Mouse (Mus musculus) forebrain, embryonic 16.5 days (tissue): Measurements from ENCODE around the gene Uspl1. TPM values are rescaled to one million over a fixed set of nuclear protein-coding genes. Genes with fewer than 3 reads are reported as not detected.

ENCODE experiments used
- ATAC-seq: fragments of 200-750 bp; cut with Nextera tagmentation; 2 replicates; pipeline ENCODE4 v1.8.0; 2017; ENCODE audit warnings: mild to moderate bottlenecking, moderate library complexity
- H3K27ac ChIP-seq: fragments of 300-500 bp; sonication (generic); 2 replicates; pipeline ENCODE4 v1.5.1; 2014; ENCODE audit warnings: low read length, control low read depth
- H3K27me3 ChIP-seq: fragments of 300-500 bp; sonication (generic); replicated peaks from 2 replicates; pipeline ENCODE4 v1.6.1; 2014; ENCODE audit warnings: low read length; ENCODE audit not compliant: control insufficient read depth, insufficient read depth
- H3K36me3 ChIP-seq: fragments of 300-500 bp; sonication (generic); 2 replicates; pipeline ENCODE4 v1.6.1; 2014; ENCODE audit not compliant: control insufficient read depth, insufficient read depth
- H3K4me1 ChIP-seq: fragments of 300-500 bp; sonication (generic); replicated peaks from 2 replicates; pipeline ENCODE4 v1.6.1; 2014; ENCODE audit warnings: low read length; ENCODE audit not compliant: control insufficient read depth, insufficient read depth
- H3K4me2 ChIP-seq: fragments of 300-500 bp; sonication (generic); 2 replicates; pipeline ENCODE4 v1.6.1; 2014; ENCODE audit warnings: mild to moderate bottlenecking, low read length, control low read depth
- H3K4me3 ChIP-seq: fragments of 300-500 bp; sonication (generic); replicated peaks from 2 replicates; pipeline ENCODE4 v1.5.1; 2014; ENCODE audit warnings: mild to moderate bottlenecking, low read length, control low read depth
- H3K9ac ChIP-seq: fragments of 300-500 bp; sonication (generic); replicated peaks from 2 replicates; pipeline ENCODE4 v1.6.1; 2014; ENCODE audit warnings: low read depth, low read length, control low read depth
- H3K9me3 ChIP-seq: fragments of 300-500 bp; sonication (generic); 2 replicates; pipeline ENCODE4 v1.6.1; 2016; ENCODE audit warnings: low read length; ENCODE audit not compliant: control insufficient read depth
- WGBS: fragments of 180-500 bp; shearing (Covaris S2); extraction: QIAGEN DNeasy Blood & Tissue Kit; methylation state at CpG from one replicate; pipeline ENCODE4 v1.1.7; 2014; 5-methylcytosine and 5-hydroxymethylcytosine counted together
- polyA plus RNA-seq: library from polyadenylated mRNA; unstranded; fragments of >200 nt; fragmentation: Nextera tagmentation; extraction: Ambion mirVana; gene quantifications from 2 replicates; pipeline ENCODE4 v1.2.1, GENCODE M21; 2015

Uspl1 gene
- polyA plus RNA-seq, 1 experiment from 2014 or later = 56.0 TPM

GRCm38 (mm10) chr5:149215540-149215939, 31.4 kb downstream of the Uspl1 start:
- Histone ChIP-seq H3K4me1 (no peaks in the 10 kb centered on the region), H3K4me2 (no peak overlapping the region), H3K9ac (no peak overlapping the region), H3K27me3 (no peaks in the 10 kb centered on the region), H3K27ac (no peak overlapping the region), H3K9me3 (no peaks in the 10 kb centered on the region), H3K36me3 (peaks cover 25% of the 10 kb centered on the region), H3K4me3 (no peak overlapping the region)
- no peak for ATAC-seq
- WGBS = 97% methylated on average over 7 of the region's 7 CpGs

GRCm38 (mm10) chr5:149217524-149218357, 33.6 kb downstream of the Uspl1 start:
- H3K4me2 ChIP-seq = no peak overlapping the region
- peaks cover 16% of the 10 kb centered on the region for H3K36me3 ChIP-seq
- H3K9ac ChIP-seq = no peak overlapping the region
- H3K27me3 ChIP-seq = no peaks in the 10 kb centered on the region
- no peaks in the 10 kb centered on the region for H3K9me3 ChIP-seq
- no peak for ATAC-seq
- H3K4me1 ChIP-seq = no peaks in the 10 kb centered on the region
- no peak overlapping the region for H3K4me3 ChIP-seq
- H3K27ac ChIP-seq = no peak overlapping the region
- 88% methylated on average over 6 of the region's 6 CpGs for WGBS

DNA sequence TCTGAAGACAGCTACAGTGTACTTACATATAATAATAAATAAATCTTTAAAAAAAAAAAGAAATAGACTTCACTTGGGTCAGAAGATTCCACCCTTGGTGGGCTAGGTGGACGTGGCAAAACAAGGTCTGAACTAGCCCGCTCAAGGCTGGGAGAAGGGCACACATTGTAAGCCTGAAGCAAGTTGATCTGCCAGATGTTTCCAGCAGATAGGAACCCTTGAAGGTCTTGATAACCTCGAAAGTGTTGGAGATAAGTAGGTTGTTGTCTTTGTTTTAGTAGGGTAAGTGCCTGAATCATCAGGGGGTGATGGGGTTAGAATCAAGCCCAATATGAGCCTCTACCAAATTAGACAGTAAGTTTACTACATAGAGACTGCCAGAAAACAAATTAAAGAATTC, 35.3 kb downstream of the Uspl1 start:
- H3K4me1 ChIP-seq = peaks cover 5% of the 10 kb centered on the region
- no peaks in the 10 kb centered on the region for H3K9me3 ChIP-seq
- H3K9ac ChIP-seq = no peak overlapping the region
- H3K4me3 ChIP-seq = no peak overlapping the region
- peaks cover 9% of the 10 kb centered on the region for H3K36me3 ChIP-seq
- no peaks in the 10 kb centered on the region for H3K27me3 ChIP-seq
- no peak overlapping the region for H3K27ac ChIP-seq
- no peak overlapping the region for H3K4me2 ChIP-seq
- no peak for ATAC-seq
- WGBS = 83% methylated on average over 3 of the region's 3 CpGs

- Histone ChIP-seq H3K4me2 (no peak overlapping the region), H3K4me3 (no peak overlapping the region), H3K27ac (no peak overlapping the region), H3K9me3 (no peaks in the 10 kb centered on the region), H3K4me1 (peaks cover 8% of the 10 kb centered on the region), H3K9ac (no peak overlapping the region), H3K36me3 (no peaks in the 10 kb centered on the region; the same call in 1 of the 2 replicates), H3K27me3 (no peaks in the 10 kb centered on the region)
- whole genome bisulfite sequencing = 92% methylated on average over 4 of the region's 4 CpGs
- ATAC-seq = no peak
These were observed 37.2 kb downstream of the Uspl1 start for GRCm38 (mm10) chr5:149221355-149221754.

DNA sequence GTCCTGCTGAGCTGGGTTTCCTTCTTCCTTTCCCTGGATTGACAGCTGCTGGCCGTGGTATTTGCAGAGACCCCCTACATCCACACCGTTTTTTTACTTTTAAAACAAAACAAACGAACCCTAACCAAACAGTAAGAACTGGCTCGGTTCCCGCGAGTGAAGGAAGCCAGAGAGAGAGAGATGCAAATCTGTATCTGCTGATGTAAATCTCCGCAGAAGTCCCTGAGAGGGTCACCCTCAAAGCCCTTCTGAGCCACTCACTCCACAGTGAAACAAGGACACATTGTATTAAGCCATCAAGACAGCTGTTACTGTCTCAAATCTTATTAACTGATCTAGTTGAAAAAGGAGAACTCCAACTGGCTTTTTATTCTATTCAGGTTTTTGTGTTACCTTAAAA, 40.5 kb downstream of the Uspl1 start:
- Histone ChIP-seq H3K9ac (no peak overlapping the region), H3K27me3 (no peaks in the 10 kb centered on the region), H3K4me3 (no peak overlapping the region), H3K4me2 (no peak overlapping the region), H3K27ac (no peak overlapping the region), H3K36me3 (no peaks in the 10 kb centered on the region), H3K9me3 (no peaks in the 10 kb centered on the region), H3K4me1 (peaks cover 8% of the 10 kb centered on the region)
- ATAC-seq = no peak
- 15% methylated on average over 7 of the region's 7 CpGs for WGBS

GRCm38 (mm10) chr5:149228700-149229618, 44.8 kb downstream of the Uspl1 start:
- 2% methylated on average over 54 of the region's 55 CpGs for WGBS
- Histone ChIP-seq H3K9ac (peak overlapping the region; percentile 65), H3K27me3 (no peaks in the 10 kb centered on the region), H3K27ac (peak overlapping the region; percentile 90), H3K4me3 (peak overlapping the region; percentile 55), H3K36me3 (no peaks in the 10 kb centered on the region), H3K4me1 (peaks cover 8% of the 10 kb centered on the region), H3K4me2 (peak overlapping the region; percentile 54), H3K9me3 (no peaks in the 10 kb centered on the region; the same call in 1 of the 2 replicates)
- peak; percentile 99 for ATAC-seq

DNA sequence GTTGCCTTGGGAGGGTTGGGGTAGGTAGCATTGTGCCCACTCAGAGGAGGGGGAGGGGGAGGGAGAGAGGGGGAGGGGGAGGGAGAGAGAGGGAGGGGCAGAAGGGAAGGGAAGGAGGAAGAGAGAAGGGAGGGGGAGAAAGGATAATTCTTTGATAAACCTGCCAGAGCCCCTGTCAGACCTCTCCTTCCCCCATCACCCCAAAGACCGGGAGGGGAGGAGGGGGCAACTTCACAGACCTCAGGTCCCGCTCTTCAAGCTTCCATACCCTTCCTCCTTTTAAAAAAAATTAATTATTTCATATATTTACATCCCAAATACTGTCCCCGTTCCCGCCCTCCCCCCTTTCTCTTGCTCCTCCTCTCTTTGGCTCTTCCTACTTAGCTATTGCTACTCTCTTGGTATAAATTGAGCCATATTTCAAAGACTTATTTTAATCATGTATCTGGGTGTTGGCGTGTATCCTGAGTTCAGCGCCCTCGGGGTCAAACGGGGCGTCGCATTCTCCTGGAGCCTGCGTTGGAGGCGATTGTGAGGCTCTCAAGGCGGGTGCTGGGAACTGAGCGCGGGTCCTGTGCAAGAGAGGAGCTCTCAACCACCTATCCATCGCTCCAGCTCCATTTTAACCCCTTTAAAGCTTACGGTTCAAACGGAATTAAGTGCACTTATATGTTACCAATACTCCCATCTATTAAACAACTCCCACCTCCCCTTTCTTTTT, 45.6 kb downstream of the Uspl1 start:
- Histone ChIP-seq H3K4me3 (peak overlapping the region; percentile 55), H3K4me2 (peak overlapping the region; percentile 54), H3K4me1 (peaks cover under 1% of the 10 kb centered on the region; the same call in 1 of the 2 replicates), H3K27ac (peak overlapping the region; percentile 90), H3K9me3 (no peaks in the 10 kb centered on the region; the same call in 1 of the 2 replicates), H3K9ac (peak overlapping the region; percentile 65), H3K27me3 (no peaks in the 10 kb centered on the region), H3K36me3 (no peaks in the 10 kb centered on the region)
- no peak for ATAC-seq
- WGBS = 74% methylated on average over 18 of the region's 18 CpGs

- Histone ChIP-seq H3K36me3 (no peaks in the 10 kb centered on the region), H3K27ac (no peak overlapping the region), H3K4me3 (no peak overlapping the region), H3K9me3 (no peaks in the 10 kb centered on the region; the same call in 1 of the 2 replicates), H3K4me1 (0 out of 2 replicates have a peak, but pooled peaks cover 3% of the 10 kb centered on the region), H3K27me3 (no peaks in the 10 kb centered on the region), H3K9ac (no peak overlapping the region), H3K4me2 (no peak overlapping the region)
- WGBS = 91% methylated on average over 7 of the region's 7 CpGs
- no peak for ATAC-seq
These were observed 50.9 kb downstream of the Uspl1 start for GRCm38 (mm10) chr5:149235002-149235401.
